Mouse (Mus musculus) bone marrow macrophage, adult 2 months (primary cell): ENCODE results near the gene Map3k5. TPM values are rescaled to one million over a fixed set of nuclear protein-coding genes. Genes with fewer than 3 reads are reported as not detected.
"Not testable (repeated sequence)": the region's sequence is repeated elsewhere in the genome, so short reads cannot be mapped to it uniquely, and the experiment has no call there.

ENCODE experiments used
- H3K27ac ChIP-seq: 2 replicates; pipeline ENCODE4 v1.5.1; 2012; ENCODE audit warnings: low read depth, low read length; ENCODE audit not compliant: insufficient read depth
- H3K4me1 ChIP-seq: 2 replicates; pipeline ENCODE4 v1.6.1; 2012; ENCODE audit warnings: low read length; ENCODE audit not compliant: control insufficient read depth, insufficient read depth
- H3K4me3 ChIP-seq: 2 replicates; pipeline ENCODE4 v1.5.1; 2012; ENCODE audit warnings: mild to moderate bottlenecking, low read length, moderate library complexity; ENCODE audit not compliant: insufficient read depth
- CTCF ChIP-seq: IDR thresholded peaks from 2 replicates; pipeline ENCODE4 v1.5.1; 2012; ENCODE audit warnings: low read depth, mild to moderate bottlenecking, low read length, moderate library complexity
- POLR2A ChIP-seq: IDR thresholded peaks from 2 replicates; pipeline ENCODE4 v1.6.1; 2012; ENCODE audit warnings: mild to moderate bottlenecking, low read depth, low read length, borderline replicate concordance
- polyA plus RNA-seq: library from polyadenylated mRNA; stranded (reverse); fragments of >200 nt; gene quantifications from 2 replicates; pipeline ENCODE4 v1.2.4, GENCODE M21; 2012; ENCODE audit not compliant: missing spikeins, insufficient read depth, insufficient read length

Map3k5 gene
- polyA plus RNA-seq, 1 experiment: 22.0 TPM

DNA sequence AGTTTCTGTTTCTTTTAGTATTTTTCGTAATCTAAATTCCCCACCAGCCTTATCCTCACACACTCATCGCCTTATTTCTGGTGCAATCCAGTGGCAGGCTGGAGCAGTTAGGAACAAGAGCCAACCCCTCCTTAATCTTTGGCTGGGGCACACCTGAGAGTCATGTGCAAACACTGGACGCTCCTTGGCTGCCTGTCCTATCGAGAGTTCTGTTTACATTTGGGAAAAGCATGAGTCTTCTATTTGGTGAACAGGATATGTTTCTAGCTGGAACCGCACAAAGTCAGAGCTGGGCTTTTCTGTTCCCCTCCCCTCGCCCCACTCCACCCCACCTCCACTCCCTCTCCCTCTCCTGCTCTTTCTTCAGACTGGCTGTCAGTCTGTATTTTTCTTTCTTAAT, 22.5 kb downstream of the Map3k5 start:
- no peak overlapping the region for H3K27ac ChIP-seq
- peaks cover 16% of the 10 kb centered on the region for H3K4me1 ChIP-seq
- no peak overlapping the region for H3K4me3 ChIP-seq
- TF ChIP-seq POLR2A (no peak), CTCF (no peak)

DNA sequence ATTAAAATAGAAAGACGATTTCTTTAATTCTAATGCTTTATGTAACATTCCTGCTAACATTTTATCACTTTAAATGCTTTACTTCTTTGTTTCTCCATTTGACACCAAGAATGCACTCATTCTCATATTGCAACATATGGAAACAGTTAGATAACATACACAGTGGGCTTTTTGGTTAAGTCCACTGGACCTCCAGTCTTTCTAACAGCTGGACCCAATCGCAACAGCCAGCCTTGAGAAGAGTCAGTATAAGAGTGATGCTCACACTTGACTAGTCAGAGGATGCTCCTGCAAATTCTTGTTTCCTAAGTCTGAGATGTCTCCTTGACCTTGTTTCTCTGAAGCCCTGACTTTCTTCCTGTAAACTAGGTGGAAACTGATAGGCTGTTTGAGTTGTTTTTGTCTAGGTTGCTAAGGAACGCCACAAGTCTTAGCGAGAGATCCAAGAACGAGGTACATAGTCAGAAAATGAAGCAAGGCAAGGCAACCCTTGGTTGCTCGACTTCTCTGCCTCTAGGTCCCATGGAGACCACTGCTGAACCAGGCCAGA, 26.6 kb downstream of the Map3k5 start:
- no peak overlapping the region for H3K27ac ChIP-seq
- no peak overlapping the region for H3K4me3 ChIP-seq
- peaks cover 35% of the 10 kb centered on the region for H3K4me1 ChIP-seq
- TF ChIP-seq POLR2A (no peak), CTCF (no peak)

- no peak overlapping the region for H3K27ac ChIP-seq
- no peak for TF ChIP-seq CTCF
- H3K4me1 ChIP-seq: peaks cover 27% of the 10 kb centered on the region
- H3K4me3 ChIP-seq: no peak overlapping the region
Observed at GRCm38 (mm10) chr10:19962746-19963145, 28.5 kb downstream of the Map3k5 start.

GRCm38 (mm10) chr10:19963206-19963605, 28.9 kb downstream of the Map3k5 start:
- H3K27ac ChIP-seq: no peak overlapping the region
- peaks cover 24% of the 10 kb centered on the region for H3K4me1 ChIP-seq
- H3K4me3 ChIP-seq: no peak overlapping the region
- TF ChIP-seq CTCF (no peak), POLR2A (no peak)

- Histone ChIP-seq H3K4me3 (no peak overlapping the region), H3K4me1 (peaks cover 19% of the 10 kb centered on the region), H3K27ac (no peak overlapping the region)
- TF ChIP-seq CTCF: no peak
- no peak for TF ChIP-seq POLR2A
Observed at GRCm38 (mm10) chr10:19964105-19964504, 29.8 kb downstream of the Map3k5 start.

DNA sequence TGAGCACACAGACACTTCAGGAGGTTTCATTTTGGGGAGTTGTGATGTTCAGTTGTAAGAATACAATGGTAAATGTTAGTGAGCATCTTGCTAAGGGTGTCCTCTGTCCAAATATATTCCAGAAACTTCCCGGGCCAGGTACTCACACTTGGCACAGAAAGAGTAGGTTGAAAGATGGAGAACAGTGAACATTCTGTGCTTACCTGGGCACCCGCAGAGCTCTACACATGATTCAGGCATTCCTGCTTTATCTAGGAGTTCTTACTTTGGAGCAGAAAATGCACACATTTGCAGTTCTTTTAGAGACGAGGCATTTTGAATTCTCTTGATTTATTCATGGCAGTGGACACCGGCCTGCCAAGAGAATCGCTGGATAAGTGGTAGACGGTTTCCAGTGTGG, 32.3 kb downstream of the Map3k5 start:
- TF ChIP-seq POLR2A: no peak
- Histone ChIP-seq H3K4me1 (peaks cover 19% of the 10 kb centered on the region), H3K27ac (no peak overlapping the region), H3K4me3 (no peak overlapping the region)

DNA sequence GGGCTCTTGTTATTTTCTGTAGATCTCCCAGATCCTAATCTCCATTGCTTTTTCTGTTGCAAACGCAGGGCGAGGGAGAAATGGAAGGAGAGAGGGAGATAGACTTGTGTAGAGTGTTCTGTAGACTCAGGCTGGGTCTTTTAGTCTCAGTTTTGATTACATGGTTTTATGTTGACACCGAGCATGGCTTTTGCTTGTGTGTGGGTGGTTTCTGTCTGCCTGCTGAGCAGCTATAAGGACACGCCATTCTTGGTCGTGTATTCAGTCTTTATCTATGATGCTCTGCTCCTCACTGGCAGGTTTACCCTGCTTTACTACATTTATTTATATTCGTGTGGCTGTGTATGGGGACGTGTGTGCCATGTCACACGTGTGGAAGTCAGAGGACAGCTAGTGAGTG, 34.2 kb downstream of the Map3k5 start:
- TF ChIP-seq CTCF (no peak), POLR2A (no peak)
- Histone ChIP-seq H3K4me3 (no peak overlapping the region), H3K4me1 (peaks cover 9% of the 10 kb centered on the region), H3K27ac (no peak overlapping the region)

- TF ChIP-seq POLR2A: no peak
- no peak for TF ChIP-seq CTCF
- no peak overlapping the region for H3K27ac ChIP-seq
- peaks cover 2% of the 10 kb centered on the region for H3K4me1 ChIP-seq
- H3K4me3 ChIP-seq: no peak overlapping the region
Observed at GRCm38 (mm10) chr10:19969831-19970460, 35.7 kb downstream of the Map3k5 start.

- H3K4me3 ChIP-seq, H3K27ac ChIP-seq, H3K4me1 ChIP-seq: not testable (repeated sequence)
Observed at GRCm38 (mm10) chr10:19971491-19971890, 37.2 kb downstream of the Map3k5 start.

GRCm38 (mm10) chr10:19973321-19974108, 39.2 kb downstream of the Map3k5 start:
- Histone ChIP-seq H3K27ac (no peak overlapping the region), H3K4me1 (no peaks in the 10 kb centered on the region), H3K4me3 (no peak overlapping the region)
- TF ChIP-seq POLR2A (no peak), CTCF (no peak)

DNA sequence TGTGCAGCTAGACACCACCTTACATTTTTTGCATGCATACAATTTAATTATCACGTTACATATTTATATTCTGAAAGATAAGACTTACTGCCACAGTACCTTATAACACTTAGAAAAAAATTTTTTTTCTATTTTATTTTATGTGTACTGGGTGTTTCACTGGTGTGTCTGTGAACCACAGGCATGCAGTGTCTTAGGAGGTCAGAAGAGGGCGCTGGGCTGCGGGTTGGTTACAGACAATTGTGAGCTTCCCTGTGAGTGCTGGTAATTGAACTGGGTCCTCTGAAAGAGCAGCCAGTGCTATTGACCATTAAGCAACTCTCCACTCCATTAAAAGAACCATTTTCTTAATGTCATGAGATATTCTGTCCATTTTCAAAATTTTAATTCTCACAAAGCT, 43.3 kb downstream of the Map3k5 start:
- H3K4me1 ChIP-seq: no peaks in the 10 kb centered on the region
- no peak overlapping the region for H3K27ac ChIP-seq
- TF ChIP-seq POLR2A: no peak
- TF ChIP-seq CTCF: 0 out of 2 replicates have a peak, but pooled peaks have one; percentile 12
- H3K4me3 ChIP-seq: no peak overlapping the region
